8 mouse cellular contexts compared by ENCODE assay signal in the genomic region with DNA sequence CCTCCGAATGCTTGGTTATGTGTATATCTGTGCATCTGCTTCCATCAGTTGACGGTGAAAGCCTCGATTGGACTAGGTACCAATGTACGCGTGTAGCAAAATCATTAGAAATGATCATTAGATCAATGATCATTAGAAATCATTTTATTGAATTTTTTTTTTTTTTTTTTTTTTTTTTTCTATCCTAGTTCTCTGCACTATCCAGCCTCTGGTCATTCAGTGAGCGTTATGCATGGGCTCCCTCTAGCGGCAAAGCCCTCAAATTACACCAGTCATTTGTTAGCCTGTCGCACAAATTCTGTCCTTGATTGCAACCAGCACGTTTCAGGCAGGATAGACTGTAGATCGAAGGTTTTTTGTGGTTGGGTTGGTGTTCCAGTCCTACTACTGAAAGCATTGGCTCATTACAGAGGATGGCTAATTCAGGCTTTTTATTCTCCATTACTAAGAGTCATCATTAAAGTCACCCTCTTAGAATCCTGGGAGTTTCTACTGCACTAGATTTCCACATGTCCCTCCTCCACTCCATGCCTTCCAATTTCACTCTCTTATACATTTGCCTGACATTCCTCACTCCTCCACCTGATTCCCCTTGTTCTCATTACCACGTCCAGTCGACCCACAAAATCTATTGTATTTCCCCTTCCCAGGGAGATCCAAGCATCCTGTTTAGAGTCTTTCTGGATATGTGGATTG. TPM values are rescaled to one million over a fixed set of nuclear protein-coding genes. Genes with fewer than 3 reads are reported as not detected.
DNase-seq lines count a peak whose midpoint lies in the region; ATAC-seq and TF ChIP-seq lines count a peak whose summit lies in the region.

No protein-coding gene starts in this region.

- H3K27ac ChIP-seq in ES-E14 (ENCODE audit: insufficient read depth, low read depth, low read length, poor library complexity, severe bottlenecking) = no peak overlapping the region
- no peak overlapping the region for H3K27ac ChIP-seq in cerebellum, adult 2 months (ENCODE audit: insufficient read depth, low read length)
- H3K27ac ChIP-seq in lung, embryonic 14.5 days (ENCODE audit: low read depth) = no peak overlapping the region

- no peak overlapping the region for H3K9ac ChIP-seq in ES-E14 (ENCODE audit: insufficient read depth, low read depth, low read length, poor library complexity, severe bottlenecking)
- H3K9ac ChIP-seq in lung, embryonic 14.5 days = no peak overlapping the region

- H3K36me3 ChIP-seq in C2C12 (ENCODE audit: control insufficient read depth, insufficient read depth) (no peaks in the 10 kb centered on the region), ES-E14 (ENCODE audit: control insufficient read depth, insufficient read depth, low read length, poor library complexity, severe bottlenecking) (no peaks in the 10 kb centered on the region)
- H3K36me3 ChIP-seq in lung, embryonic 14.5 days (ENCODE audit: insufficient read depth) = no peaks in the 10 kb centered on the region

- no peak overlapping the region for H3ac ChIP-seq in C2C12 (ENCODE audit: control insufficient read depth, insufficient read length, low read depth)

- H3K9me3 ChIP-seq in ES-E14 (ENCODE audit: control insufficient read depth, insufficient read depth, low read depth, low read length) = no peaks in the 10 kb centered on the region
- H3K9me3 ChIP-seq in lung, embryonic 14.5 days (ENCODE audit: low read depth, low read length) = no peaks in the 10 kb centered on the region

- no peak for ATAC-seq in lung, embryonic 14.5 days (ENCODE audit: insufficient read depth)

- peak; percentile 44 for TF ChIP-seq CTCF in C2C12 (IDR thresholded peaks at IDR 0.05; ENCODE audit: control insufficient read depth, insufficient read depth, insufficient read length)
- TF ChIP-seq CTCF in cerebellum, adult 2 months (IDR thresholded peaks at IDR 0.05; ENCODE audit: borderline replicate concordance, insufficient read depth, low read depth, low read length) = peak; percentile 72
- peak; percentile 84 for TF ChIP-seq CTCF in lung, embryonic 14.5 days (IDR thresholded peaks at IDR 0.05; ENCODE audit: low read depth)

- H3K4me2 ChIP-seq in lung, embryonic 14.5 days = no peak overlapping the region

- in situ Hi-C loops in ES-E14 (cut with MboI; ENCODE audit: low sequenced_read_pairs in 2 of 2, unreplicated experiment in 2 of 2) = no loop called here

- TF ChIP-seq POLR2A in cerebellum, adult 2 months (IDR thresholded peaks at IDR 0.05; ENCODE audit: borderline replicate concordance, insufficient read depth, low read length) = no peak

- 37% methylated on average over 12 of the region's 12 CpGs for WGBS in cerebellum, adult 2 months
- 37% methylated on average over 12 of the region's 12 CpGs for WGBS in lung, embryonic 14.5 days

- no peak overlapping the region for H3K4me3 ChIP-seq in C2C12 (ENCODE audit: insufficient read depth, poor library complexity, severe bottlenecking)
- no peak overlapping the region for H3K4me3 ChIP-seq in ES-E14 (ENCODE audit: insufficient read depth in 1 of 2, low read depth in 1 of 2, low read length in 2 of 2, poor library complexity in 1 of 2, severe bottlenecking in 1 of 2)
- H3K4me3 ChIP-seq in cerebellum, adult 2 months (replicated peaks; ENCODE audit: insufficient read depth, low read depth, low read length) = no peak overlapping the region
- H3K4me3 ChIP-seq in lung, embryonic 14.5 days (ENCODE audit: low read depth, low read length) = no peak overlapping the region

- H3K79me2 ChIP-seq in C2C12 (ENCODE audit: control insufficient read depth, insufficient read depth) = no peaks in the 10 kb centered on the region

- no peaks in the 10 kb centered on the region for H3K79me3 ChIP-seq in C2C12 (ENCODE audit: low read depth)

- H3K27me3 ChIP-seq in C2C12 (ENCODE audit: control insufficient read depth, insufficient read depth, insufficient read length) = no peaks in the 10 kb centered on the region
- no peaks in the 10 kb centered on the region for H3K27me3 ChIP-seq in cerebellum, adult 2 months (ENCODE audit: control insufficient read depth, insufficient read depth, low read length)
- H3K27me3 ChIP-seq in lung, embryonic 14.5 days (ENCODE audit: insufficient read depth, low read length) = no peaks in the 10 kb centered on the region

- DNase-seq in ES-E14 (ENCODE audit: low read depth, low spot score) = peak; percentile 43
- peak; percentile 33 to 50 for DNase-seq in cerebellum, adult 2 months
- peak; percentile 11 to 27 for DNase-seq in frontal cortex, postnatal 25 days (ENCODE audit: low spot score in 2 of 2)
- peak; percentile 12 to 70 for DNase-seq in kidney, postnatal 36 days
- peak; percentile 73 for DNase-seq in lung, embryonic 14.5 days
- peak; percentile 58 for DNase-seq in retina, postnatal 1 day
- peak; percentile 12 to 39 for DNase-seq in urinary bladder, postnatal 36 days (ENCODE audit: low spot score in 2 of 2)

- no peaks in the 10 kb centered on the region for H3K4me1 ChIP-seq in ES-E14 (ENCODE audit: control insufficient read depth in 2 of 2, insufficient read depth in 2 of 2, low read length in 2 of 2, poor library complexity in 1 of 2)
- no peaks in the 10 kb centered on the region for H3K4me1 ChIP-seq in cerebellum, adult 2 months (ENCODE audit: control insufficient read depth, insufficient read depth, low read length)
- no peaks in the 10 kb centered on the region for H3K4me1 ChIP-seq in lung, embryonic 14.5 days (ENCODE audit: insufficient read depth)

TF ChIP-seq in C2C12, 6 proteins besides CTCF, POLR2A, EP300 and RAD21:
- TF ChIP-seq CEBPB (IDR thresholded peaks at IDR 0.05; ENCODE audit: low read depth) (no peak), USF1 (IDR thresholded peaks at IDR 0.05; ENCODE audit: low read depth) (no peak), MYOD1 (IDR thresholded peaks at IDR 0.05; ENCODE audit: control insufficient read depth, insufficient read length, low read depth) (no peak), FOSL1 (IDR thresholded peaks at IDR 0.05; ENCODE audit: insufficient read depth, low read length, poor library complexity, severe bottlenecking) (no peak), MAX (IDR thresholded peaks at IDR 0.05) (no peak), MYOG (IDR thresholded peaks at IDR 0.05; ENCODE audit: control insufficient read depth, extremely low read depth, insufficient read length) (no peak)

TF ChIP-seq in ES-E14, 5 proteins besides CTCF, POLR2A, EP300 and RAD21:
- TF ChIP-seq HCFC1 (IDR thresholded peaks at IDR 0.05; ENCODE audit: borderline replicate concordance, insufficient read depth, low read length) (no peak), CHD2 (IDR thresholded peaks at IDR 0.05; ENCODE audit: low read depth, low read length) (no peak), ZC3H11A (IDR thresholded peaks at IDR 0.05; ENCODE audit: borderline replicate concordance, low read depth, low read length) (peak; percentile 62), MAFK (IDR thresholded peaks at IDR 0.05; ENCODE audit: insufficient read depth, low read depth, low read length) (no peak), ZNF384 (IDR thresholded peaks at IDR 0.05; ENCODE audit: low read depth, low read length) (peak; percentile 99)

RNA-seq across cellular contexts. Expression of a gene that starts 38.1 kb away (rescaled TPM):
- not detected for polyA plus RNA-seq in C2C12 (2012; fragmentation: generic; extraction: Trizol)
- total RNA-seq in ES-E14 (2012; rRNA removed) = 2.4 and 3.5 TPM in 2 replicates
- 0.08 and 0.30 TPM in 2 replicates for polyA plus RNA-seq in cerebellum, adult 2 months (2012; rRNA removed)
- polyA plus RNA-seq in lung, embryonic 14.5 days (2014; fragmentation: Nextera tagmentation; extraction: Ambion mirVana) = not detected in 2 replicates

Comparison
In these comparisons a context has a peak if more than half of its experiments do, and no peak if none do; other contexts are left out.
1. DNase-seq: peak in every context shown above with its lines; median percentile 73 in lung, embryonic 14.5 days; 58 in retina, postnatal 1 day; 43 in ES-E14; 42 in cerebellum, adult 2 months; 41 in kidney, postnatal 36 days; 26 in urinary bladder, postnatal 36 days; 19 in frontal cortex, postnatal 25 days.